Mouse (Mus musculus) erythroid progenitor cell, adult 5-6 weeks (primary cell): ENCODE results near the gene Senp1. TPM values are rescaled to one million over a fixed set of nuclear protein-coding genes. Genes with fewer than 3 reads are reported as not detected.

ENCODE experiments used
- ATAC-seq: replicated peaks from 2 replicates; pipeline ENCODE4 v1.8.0; 2016; ENCODE audit warnings: moderate number of reproducible peaks, mild to moderate bottlenecking, moderate TSS enrichment, inconsistent platforms; ENCODE audit not compliant: poor library complexity, low FRiP score, severe bottlenecking
- total RNA-seq, 2 experiments: library from RNA; stranded (forward) in 1 of 2; stranded (reverse) in 1 of 2; fragments of 150-400 nt in 1 of 2; fragments of 186-747, 209-891 nt in 1 of 2; gene quantifications; 2 replicates each; pipeline versions ENCODE4 v1.2.3 to v1.2.4; 2015 to 2017; ENCODE audit warnings: low replicate concordance in 2 of 2

Senp1 gene
- total RNA-seq, 2 experiments from 2014 or later: 47.4 to 49.9 TPM

DNA sequence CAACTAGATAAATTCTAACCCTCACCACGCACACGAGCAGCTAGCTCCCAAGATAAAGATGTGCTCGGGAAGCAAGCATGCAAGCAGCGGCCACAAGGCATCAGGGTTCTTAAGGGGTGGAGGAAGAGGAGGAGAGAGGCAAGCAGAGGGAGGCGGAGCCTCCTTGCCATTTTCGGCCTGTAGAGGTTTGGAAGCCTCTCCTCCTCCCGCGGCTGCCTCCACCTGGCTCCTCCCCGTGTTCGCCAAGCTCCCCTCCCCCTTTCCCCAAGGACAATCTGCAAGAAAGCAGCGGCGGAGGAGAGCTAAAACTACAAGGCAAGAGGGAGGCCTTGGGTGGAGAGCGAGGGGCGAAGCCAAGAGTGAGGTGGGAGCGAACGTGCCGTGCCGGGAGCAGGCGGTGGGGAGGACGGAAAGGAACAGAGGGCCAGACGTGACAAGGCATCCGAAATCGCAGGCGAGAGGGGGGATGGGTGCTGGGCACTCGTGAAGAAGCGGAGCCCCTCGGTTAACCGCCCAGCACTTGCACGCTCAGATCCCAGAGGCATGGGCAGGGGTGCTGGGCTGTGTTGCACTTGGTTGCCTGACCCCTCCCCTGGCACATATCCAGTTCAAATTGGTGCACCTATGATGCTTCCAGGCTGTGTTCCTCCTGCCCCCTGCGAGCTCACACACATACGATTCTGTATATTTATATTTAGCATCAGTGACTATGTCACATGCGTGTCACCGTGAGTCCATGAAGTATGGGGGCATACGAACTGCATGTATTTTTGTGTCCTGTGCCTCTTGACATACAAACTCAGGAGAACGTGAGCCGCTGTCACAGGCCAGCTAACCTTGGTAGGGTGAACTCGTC is 15.0 kb upstream of the Senp1 start:
- peak; percentile 96 for ATAC-seq

GRCm38 (mm10) chr15:98107703-98108296 is 14.3 kb upstream of the Senp1 start:
- peak; percentile 26 for ATAC-seq

- no peak for ATAC-seq
Measured at GRCm38 (mm10) chr15:98107230-98107629, 13.7 kb upstream of the Senp1 start.

DNA sequence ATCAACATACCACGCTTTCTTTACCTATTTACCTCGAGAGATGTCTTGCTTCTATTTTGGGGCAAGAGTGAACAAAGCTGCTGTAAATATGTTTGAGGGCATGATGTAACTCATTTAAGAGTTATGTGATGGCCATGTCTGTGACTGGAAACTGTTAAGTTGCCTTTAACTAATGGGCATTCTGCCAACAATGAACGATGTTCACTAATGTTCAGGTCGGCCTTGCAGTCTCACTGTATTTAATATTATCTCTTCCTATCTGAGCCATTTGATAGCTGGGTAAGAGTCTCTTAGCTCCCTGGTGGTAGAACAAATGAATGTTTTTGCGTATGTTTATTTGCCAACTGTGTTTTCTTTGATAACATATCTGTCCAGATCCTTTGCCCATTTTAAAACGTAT is 13.0 kb upstream of the Senp1 start:
- ATAC-seq: no peak

- no peak for ATAC-seq
Measured at GRCm38 (mm10) chr15:98102401-98102800, 8.9 kb upstream of the Senp1 start.

DNA sequence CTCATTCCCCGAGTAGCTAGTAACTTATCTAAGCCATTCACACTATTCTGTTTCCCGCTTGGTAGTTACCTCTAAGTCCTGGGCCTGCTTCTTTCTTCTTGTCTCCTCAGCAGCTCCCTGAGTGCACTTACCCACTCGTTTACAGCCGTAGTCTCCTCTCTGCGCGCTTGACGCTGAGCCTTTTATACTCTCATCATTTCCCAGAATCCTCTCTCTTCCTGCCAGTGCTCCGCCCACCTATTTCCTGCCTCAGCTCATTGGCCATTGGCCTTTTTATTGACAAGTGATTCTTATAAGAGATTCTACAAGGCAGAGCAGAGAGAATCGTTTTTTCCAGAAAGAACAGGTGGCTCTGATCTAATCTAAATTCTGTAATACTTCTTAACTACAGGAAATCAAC is 5.0 kb upstream of the Senp1 start:
- no peak for ATAC-seq

DNA sequence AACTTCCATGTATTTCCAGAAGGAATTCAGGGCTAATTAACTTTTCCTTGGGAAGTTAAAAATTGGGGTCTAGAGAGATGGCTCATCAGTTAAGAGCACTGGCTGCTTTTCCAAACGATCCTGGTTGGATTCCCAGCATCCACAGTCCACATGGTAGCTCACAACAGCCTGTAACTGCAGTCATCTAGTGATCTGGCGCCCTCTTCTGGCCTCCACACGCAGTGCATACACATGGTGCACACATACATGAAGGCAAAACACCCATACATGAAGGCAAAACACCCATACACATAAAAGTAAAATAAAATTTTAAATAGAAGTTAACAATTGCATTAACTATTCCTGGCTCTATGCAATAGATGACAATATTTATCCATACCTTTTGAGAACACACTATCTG is 3.4 kb upstream of the Senp1 start:
- ATAC-seq: no peak

- no peak for ATAC-seq
Measured at GRCm38 (mm10) chr15:98094905-98095304, 1.4 kb upstream of the Senp1 start.

DNA sequence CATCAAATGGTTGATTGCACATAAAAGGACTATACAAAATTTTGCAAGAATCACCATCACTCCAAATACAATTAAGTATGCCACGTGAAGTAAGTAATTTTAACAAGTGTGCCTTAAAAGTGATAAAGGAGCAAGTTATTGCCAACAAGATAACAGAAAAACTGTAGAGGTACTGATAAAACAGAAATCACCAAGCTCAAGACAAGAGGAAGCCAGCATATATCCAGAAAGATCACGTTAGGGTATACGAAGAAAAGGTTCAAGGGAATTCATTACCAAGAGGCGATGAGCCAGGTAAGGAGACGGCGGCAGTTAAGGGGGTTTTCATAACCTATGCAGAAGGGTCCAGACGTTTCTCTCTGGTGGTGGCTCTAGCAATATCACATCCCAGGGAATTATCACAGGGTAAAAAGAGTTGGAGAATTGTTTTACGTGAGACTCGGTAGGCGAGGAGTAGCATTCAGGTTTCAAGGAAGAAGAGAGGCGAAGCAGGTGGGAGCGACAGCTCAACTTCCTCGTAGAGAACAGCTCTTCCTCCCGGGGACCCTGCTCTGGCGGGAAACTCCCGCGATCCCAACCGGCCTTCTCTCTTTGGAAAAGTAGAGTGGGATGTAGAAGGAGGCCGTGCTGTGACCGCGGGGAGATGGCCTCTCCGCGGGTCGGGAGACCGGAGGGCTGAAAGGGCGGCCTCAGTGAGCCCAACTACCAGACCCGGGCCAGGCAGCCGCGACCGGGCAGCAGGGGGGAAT is 998 bp downstream of the Senp1 start, which contains the start of gene Pfkm:
Pfkm (plus strand) TSS at position 218 of the 749 bp plus-strand sequence.
- ATAC-seq: peak; percentile 13

- no peak for ATAC-seq
Measured at GRCm38 (mm10) chr15:98091841-98092240, 1.7 kb downstream of the Senp1 start.

DNA sequence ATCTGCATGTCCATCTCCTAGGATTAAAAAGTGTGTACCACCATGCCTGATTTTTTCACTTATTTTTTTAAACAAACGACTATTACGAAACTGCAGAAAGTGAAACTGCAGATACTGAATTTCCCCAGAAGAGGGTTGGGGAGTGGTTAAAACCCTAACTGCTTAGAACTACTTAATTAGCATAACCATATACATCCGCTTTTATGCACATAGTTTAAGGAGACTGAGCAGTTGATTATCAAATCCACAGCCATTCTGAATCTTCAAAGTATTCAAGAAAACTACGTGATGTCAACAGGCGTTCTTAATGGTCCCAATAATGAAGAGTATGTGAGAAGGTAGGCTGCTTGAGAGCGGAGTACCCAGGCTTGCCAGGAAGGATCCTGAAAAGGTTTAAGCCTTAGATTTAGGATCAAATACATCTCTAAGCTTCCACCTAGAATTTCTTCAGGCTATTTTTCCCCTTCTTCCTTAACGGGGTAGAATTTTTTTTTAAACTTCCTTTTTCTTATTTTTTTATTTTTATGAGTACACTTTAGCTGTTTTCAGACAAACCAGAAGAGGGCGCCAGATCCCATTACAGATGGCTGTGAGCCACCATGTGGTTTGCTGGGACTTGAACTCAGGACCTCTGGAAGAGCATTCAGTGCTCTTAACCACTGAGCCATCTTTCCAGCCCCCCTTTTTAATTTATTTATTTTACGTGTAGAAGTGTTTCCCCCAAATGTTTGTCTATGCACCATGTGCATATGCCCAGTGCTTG is 3.9 kb downstream of the Senp1 start:
- ATAC-seq: no peak

DNA sequence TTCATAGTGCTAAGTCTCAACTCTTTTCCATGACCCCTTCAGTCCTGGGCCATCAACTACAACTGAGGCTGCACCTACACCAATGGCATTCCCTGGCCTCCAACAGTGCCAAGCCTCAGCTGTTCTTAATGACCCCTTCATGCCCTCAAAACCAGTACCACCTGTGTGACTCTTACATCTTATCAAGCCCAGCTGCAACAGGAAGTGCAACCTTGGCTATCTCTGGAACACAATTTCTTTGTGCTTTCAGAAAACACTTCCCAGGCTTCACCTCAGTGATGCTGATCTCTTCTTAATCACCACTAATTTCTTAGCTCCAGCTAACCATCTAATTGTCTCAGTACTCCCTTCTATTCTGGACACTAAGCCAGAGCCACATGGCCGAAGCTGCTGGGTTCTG is 4.7 kb downstream of the Senp1 start:
- ATAC-seq: no peak

DNA sequence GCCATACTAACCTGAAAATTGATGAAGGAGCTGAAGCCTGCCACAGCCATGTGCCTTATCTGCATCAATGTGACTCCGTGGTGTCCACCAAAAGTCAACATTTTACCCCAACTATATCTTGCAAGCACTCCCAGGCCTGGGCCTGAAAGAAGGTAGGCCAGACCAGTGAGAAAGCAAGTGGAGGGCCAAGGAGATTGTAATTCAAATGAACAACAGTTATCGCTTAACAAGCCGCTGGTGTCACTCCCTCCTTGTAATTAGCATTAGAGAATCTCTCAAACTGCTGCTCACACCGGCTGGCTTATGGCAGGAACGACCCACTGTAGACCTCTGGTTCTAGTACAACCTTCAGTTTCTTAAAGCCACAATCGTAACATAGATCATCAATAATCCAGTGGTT is 16.6 kb downstream of the Senp1 start:
- ATAC-seq: no peak

GRCm38 (mm10) chr15:98075034-98075433 is 18.5 kb downstream of the Senp1 start:
- no peak for ATAC-seq

DNA sequence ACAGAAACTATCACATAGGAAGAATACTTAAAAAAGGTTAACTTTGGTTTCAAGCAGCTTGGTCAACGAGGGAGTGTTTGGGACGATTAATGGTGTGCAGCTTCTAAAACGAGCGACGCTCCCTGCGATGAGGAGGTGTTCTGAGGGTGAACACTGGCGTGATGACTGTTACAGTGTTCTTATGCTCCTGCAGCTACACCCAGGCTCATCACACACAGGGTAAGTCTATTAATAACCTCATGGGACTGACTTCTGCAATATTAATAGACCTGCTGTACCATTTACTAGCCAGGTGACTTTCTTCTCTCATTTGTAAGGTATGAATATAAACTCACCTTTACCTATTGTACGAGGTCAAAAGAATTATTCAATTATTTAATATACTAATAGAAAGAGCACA is 19.0 kb downstream of the Senp1 start:
- ATAC-seq: no peak

DNA sequence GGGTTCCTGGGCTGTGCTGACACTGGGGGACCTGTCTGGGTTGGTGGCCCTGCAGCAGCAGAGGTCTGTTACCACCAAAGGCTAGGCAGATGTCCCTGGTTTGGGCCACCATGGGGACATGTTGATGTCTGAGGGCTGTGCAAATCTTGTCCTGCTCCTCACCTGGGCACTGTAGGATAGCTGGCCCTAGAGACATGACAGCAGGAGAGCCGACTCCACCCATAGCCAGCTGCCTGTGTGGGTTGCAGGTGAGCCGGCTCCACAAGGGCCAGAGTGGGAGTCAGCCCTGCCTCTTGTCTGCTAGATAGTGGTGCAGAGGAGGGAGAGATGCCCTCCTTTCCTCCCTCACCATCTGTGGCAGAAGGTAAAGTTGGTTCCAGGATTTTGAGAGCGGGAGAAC is 23.2 kb downstream of the Senp1 start:
- ATAC-seq: peak; percentile 41; the same call in 1 of the 2 replicates

DNA sequence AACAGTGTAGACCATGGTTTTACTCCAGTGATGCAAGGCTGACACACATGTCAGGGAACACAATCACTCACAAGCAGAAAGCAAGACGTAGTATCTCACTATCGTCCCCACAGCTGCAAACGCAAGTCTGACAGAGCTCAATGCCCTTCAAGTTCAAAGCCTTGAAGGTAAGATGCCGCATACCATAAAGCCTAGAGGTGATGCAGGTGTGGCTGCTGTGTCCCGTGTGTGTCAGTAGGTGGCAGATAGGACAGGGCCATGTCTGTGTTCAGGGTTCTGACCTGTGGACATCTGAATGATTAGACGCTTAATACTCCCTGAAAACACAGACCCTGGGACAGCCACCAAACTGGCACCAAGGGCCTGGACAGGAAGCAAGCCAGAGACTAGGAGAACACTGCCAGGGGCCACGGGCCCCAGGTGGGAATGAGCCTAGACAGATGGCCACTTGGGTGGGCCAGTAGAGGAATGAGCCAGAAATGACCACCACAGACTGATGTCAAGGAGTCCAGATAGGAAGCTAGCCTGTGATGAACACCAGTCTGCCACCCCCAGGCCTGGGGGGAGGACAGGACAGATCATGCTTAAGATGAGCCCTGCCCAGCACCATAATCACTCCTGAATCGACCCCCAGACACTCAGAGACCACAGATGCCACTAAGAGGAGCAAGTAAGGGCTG is 23.8 kb downstream of the Senp1 start:
- ATAC-seq: no peak

DNA sequence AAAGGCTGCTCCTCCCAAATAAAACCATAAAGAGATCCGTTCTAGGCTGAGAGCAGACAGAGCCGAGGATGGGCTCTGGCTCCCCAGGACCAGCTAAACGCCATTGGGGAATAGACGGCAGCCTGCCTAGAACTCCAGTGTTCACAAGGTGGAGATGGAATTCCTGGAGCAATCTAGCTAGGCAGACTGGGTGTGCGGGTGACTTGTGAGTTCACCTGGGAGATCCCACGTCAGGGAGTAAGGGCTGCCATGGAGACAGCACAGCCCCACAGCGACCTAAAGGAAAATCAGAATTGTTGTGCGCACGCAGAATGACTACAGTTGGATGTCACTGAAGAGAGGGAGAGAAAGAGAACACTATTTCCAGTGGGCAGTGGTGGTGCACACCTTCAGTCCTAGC is 25.0 kb downstream of the Senp1 start:
- no peak for ATAC-seq

DNA sequence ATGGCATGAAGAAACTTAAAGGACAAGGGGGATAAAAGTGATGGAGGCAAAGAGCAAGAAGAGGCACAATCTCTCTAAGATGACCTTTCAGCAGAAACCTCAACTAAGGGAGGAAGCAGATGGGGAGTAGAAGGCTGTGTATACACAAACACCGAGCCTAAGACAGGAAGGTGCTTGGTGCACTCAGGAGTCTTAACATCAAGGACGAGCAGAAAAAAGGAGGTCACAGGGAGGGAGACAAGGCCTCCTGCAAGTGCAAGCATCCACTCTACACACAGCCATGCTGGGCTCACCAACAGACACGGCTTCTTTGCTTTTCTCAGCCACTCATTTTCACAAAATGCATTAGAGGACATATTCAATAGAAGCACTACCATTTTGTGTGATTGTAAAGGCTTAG is 26.1 kb downstream of the Senp1 start:
- no peak for ATAC-seq
